Mouse (Mus musculus) embryonic facial prominence, embryonic 13.5 days (tissue): ENCODE measurements around the gene AI661453. TPM values are rescaled to one million over a fixed set of nuclear protein-coding genes. Genes with fewer than 3 reads are reported as not detected.
A peak's percentile ranks its signal among the peaks of the same experiment; 100 is the strongest.

ENCODE experiments used
- ATAC-seq: fragments of 200-750 bp; cut with Nextera tagmentation; 2 replicates; pipeline ENCODE4 v1.8.0; 2017; ENCODE audit warnings: low read depth; ENCODE audit not compliant: insufficient number of reproducible peaks, insufficient read depth, low FRiP score, low TSS enrichment
- H3K27ac ChIP-seq: fragments of 300-500 bp; sonication (generic); 2 replicates; pipeline ENCODE4 v1.5.1; 2015; ENCODE audit warnings: moderate library complexity, mild to moderate bottlenecking, inconsistent platforms
- H3K27me3 ChIP-seq: fragments of 300-500 bp; sonication (generic); 2 replicates; pipeline ENCODE4 v1.6.1; 2015; ENCODE audit warnings: mild to moderate bottlenecking, inconsistent platforms
- H3K36me3 ChIP-seq: fragments of 300-500 bp; sonication (generic); 2 replicates; pipeline ENCODE4 v1.6.1; 2015; ENCODE audit warnings: mild to moderate bottlenecking, inconsistent platforms
- H3K4me1 ChIP-seq: fragments of 300-500 bp; sonication (generic); 2 replicates; pipeline ENCODE4 v1.6.1; 2015; ENCODE audit warnings: inconsistent platforms
- H3K4me2 ChIP-seq: fragments of 300-500 bp; sonication (generic); 2 replicates; pipeline ENCODE4 v1.6.1; 2015; ENCODE audit warnings: moderate library complexity, mild to moderate bottlenecking, inconsistent platforms
- H3K4me3 ChIP-seq: fragments of 300-500 bp; sonication (generic); 2 replicates; pipeline ENCODE4 v1.5.1; 2015; ENCODE audit warnings: mild to moderate bottlenecking, inconsistent platforms
- H3K9ac ChIP-seq: fragments of 300-500 bp; sonication (generic); 2 replicates; pipeline ENCODE4 v1.6.1; 2015; ENCODE audit warnings: mild to moderate bottlenecking, inconsistent platforms
- H3K9me3 ChIP-seq: fragments of 300-500 bp; sonication (generic); 2 replicates; pipeline ENCODE4 v1.6.1; 2016; ENCODE audit warnings: inconsistent platforms
- WGBS: fragments of 180-500 bp; shearing (Covaris S2); methylation state at CpG from one replicate; pipeline ENCODE4 v1.1.7; 2015; ENCODE audit warnings: mixed read lengths; 5-methylcytosine and 5-hydroxymethylcytosine counted together
- polyA plus RNA-seq: library from polyadenylated mRNA; unstranded; fragments of >200 nt; fragmentation: Nextera tagmentation; extraction: Ambion mirVana; gene quantifications from 2 replicates; pipeline ENCODE4 v1.2.1, GENCODE M21; 2015

The AI661453 gene
- polyA plus RNA-seq, 1 experiment from 2014 or later = 2.0 TPM

DNA sequence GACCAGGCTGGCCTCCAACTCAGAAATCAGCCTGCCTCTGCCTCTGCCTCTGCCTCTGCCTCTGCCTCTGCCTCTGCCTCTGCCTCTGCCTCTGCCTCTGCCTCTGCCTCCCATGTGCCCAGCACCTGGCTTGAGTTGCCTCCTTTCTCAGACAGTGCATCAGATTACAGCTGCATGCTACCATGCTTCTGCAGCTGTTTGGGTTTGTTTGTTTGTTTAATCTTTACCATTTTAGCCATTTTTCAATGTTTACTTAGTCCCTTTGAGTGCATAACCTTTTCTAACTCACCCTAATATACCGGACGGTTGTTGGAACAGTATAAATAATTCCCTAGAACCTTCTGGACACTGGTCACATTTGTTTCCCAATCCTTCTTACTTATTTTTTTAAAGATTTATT is 22.5 kb downstream of the AI661453 start:
- Histone ChIP-seq H3K27ac (no peak overlapping the region), H3K4me3 (no peak overlapping the region), H3K36me3 (no peaks in the 10 kb centered on the region), H3K9ac (no peak overlapping the region), H3K4me2 (no peak overlapping the region), H3K27me3 (no peaks in the 10 kb centered on the region), H3K9me3 (no peaks in the 10 kb centered on the region), H3K4me1 (peaks cover 14% of the 10 kb centered on the region)
- no peak for ATAC-seq
- WGBS = 88% methylated on average over 2 of the region's 2 CpGs

DNA sequence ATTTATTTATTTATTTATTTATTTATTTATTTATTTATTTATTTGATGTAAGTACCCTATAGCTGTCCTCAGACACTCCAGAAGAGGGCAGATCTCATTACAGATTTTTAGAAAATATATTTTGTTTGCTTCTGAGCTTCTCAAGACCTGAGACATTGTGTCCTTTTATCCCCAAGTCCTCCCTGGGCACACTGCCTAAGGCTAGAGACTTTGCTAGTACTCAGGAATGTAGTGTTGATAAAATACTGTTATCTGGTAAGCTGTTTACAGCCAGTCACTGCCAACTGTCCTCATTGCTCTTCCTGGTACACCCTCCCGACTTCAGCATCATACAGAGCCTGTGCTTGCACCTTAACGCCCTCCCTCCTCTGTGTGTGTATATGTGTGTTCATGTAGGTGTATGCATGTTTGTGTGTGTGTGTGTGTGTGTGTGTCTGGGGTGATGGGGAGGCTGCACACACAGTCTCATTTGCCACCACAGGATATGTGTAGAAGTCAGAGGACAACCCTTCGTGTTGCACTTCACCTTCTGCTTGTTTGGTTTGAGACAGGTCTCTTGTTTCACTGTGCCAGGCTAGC is 23.0 kb downstream of the AI661453 start:
- ATAC-seq = no peak
- H3K4me1 ChIP-seq = peaks cover 9% of the 10 kb centered on the region
- WGBS = 74% methylated on average over 3 of the region's 3 CpGs

DNA sequence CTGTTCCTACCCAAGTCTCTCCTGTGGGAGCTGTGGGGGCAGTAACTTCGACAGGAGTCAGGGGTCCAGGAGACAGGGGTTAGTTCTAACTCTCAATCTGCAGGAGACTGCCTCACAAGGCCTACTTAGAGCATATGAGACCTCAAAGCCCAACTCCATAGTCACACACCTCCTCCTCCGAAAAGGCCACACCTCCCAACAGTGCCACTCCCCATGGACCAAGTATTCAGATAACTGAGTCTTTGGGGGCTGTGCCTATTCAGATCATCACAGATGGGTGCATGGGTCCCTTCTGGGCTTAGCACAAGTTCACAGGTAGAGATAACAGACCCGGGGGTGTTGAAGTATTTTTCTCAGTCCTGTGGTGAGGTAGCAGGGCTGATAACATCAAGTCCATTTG is 25.3 kb downstream of the AI661453 start:
- H3K27ac ChIP-seq = no peak overlapping the region
- H3K9me3 ChIP-seq = no peaks in the 10 kb centered on the region
- peaks cover 1% of the 10 kb centered on the region for H3K27me3 ChIP-seq
- H3K4me2 ChIP-seq = no peak overlapping the region
- no peak overlapping the region for H3K4me3 ChIP-seq
- H3K9ac ChIP-seq = no peak overlapping the region
- no peak for ATAC-seq
- peaks cover 20% of the 10 kb centered on the region for H3K4me1 ChIP-seq
- 79% methylated on average over 3 of the region's 3 CpGs for whole genome bisulfite sequencing
- no peaks in the 10 kb centered on the region for H3K36me3 ChIP-seq

More for the DNA sequence above, 23.0 kb downstream of the AI661453 start:
- no peak overlapping the region for H3K27ac ChIP-seq
- H3K36me3 ChIP-seq = no peaks in the 10 kb centered on the region
- H3K4me2 ChIP-seq = no peak overlapping the region
- H3K9me3 ChIP-seq = no peaks in the 10 kb centered on the region
- no peaks in the 10 kb centered on the region for H3K27me3 ChIP-seq
- no peak overlapping the region for H3K4me3 ChIP-seq
- H3K9ac ChIP-seq = no peak overlapping the region

- no peak overlapping the region for H3K4me3 ChIP-seq
- H3K4me1 ChIP-seq = peaks cover 20% of the 10 kb centered on the region
- no peak overlapping the region for H3K4me2 ChIP-seq
- H3K27ac ChIP-seq = no peak overlapping the region
- no peaks in the 10 kb centered on the region for H3K36me3 ChIP-seq
- ATAC-seq = no peak
- no peak overlapping the region for H3K9ac ChIP-seq
- WGBS = 80% methylated on average over 7 of the region's 7 CpGs
- H3K9me3 ChIP-seq = no peaks in the 10 kb centered on the region
- peaks cover 6% of the 10 kb centered on the region for H3K27me3 ChIP-seq
These were observed 25.8 kb downstream of the AI661453 start for GRCm38 (mm10) chr17:47462209-47462608.

DNA sequence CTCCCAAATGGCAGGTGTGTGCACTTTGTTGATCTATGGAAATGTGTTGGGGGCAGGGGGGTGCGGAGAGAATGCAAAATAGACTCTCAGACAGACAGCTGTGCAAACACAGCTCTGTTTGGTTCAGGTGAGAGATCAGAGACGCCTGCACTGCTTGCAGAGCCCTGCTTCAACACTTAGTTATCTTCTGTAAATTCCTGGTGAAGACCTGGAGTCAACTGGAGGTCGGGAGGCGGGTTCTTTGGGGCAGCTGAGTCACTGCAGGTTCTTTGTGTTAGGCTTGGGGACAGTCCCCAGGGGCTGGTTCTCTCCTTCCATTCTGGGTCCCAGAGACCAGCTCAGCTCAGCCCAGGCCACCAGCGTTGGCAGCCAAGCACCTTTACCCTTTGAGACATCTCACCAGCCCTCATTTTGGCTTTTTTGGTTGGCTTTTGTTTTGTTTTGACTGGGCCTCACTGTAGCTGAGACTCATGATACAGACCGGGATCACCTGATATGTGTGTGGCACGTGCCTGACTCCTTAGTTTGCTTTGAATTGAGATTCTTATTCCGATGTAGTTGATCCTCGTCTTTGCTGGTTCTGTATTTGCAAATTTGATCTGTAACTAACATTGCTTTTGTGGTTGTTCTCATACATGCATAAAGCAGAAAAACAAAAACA is 26.4 kb downstream of the AI661453 start:
- Histone ChIP-seq H3K36me3 (no peaks in the 10 kb centered on the region), H3K27ac (no peak overlapping the region), H3K27me3 (peaks cover 13% of the 10 kb centered on the region), H3K4me1 (peaks cover 21% of the 10 kb centered on the region), H3K4me2 (no peak overlapping the region), H3K9me3 (no peaks in the 10 kb centered on the region), H3K9ac (no peak overlapping the region), H3K4me3 (no peak overlapping the region)
- no peak for ATAC-seq
- 50% methylated on average over 9 of the region's 9 CpGs for WGBS

DNA sequence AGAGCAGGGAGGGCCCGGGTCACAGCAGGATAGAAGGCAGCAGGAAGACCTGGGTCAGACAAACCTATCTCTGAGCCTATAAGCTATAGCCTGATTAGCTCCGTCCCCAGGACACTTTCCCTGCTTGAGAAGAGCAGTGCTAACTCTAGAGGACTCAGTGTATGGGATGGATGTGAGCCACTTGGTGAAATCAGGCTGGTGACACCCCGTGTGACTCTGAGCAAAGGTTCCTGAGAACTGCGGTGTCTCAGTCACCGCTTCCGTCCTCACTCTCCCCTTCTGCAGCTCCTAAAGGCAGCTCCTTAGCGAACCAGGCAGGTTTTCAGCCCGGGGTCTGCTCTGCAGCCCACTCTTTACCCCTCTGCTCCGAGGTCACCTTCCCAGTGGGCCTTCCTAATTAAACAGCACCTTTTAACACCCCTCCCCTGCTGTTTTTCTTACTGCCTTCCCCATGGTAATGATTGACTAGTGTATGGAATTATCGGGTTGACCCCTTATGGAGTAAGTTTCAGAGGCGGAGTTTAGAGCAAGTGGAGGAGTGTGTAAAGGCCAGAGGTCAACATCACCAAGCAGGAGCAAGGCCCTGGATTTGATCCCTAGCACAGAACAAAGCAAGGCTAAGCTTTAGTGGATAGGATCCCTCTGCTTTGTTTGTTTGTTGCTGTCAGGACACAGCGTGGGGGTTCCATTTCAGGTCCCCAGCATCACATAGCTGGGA is 28.0 kb downstream of the AI661453 start:
- Histone ChIP-seq H3K9me3 (no peaks in the 10 kb centered on the region), H3K9ac (no peak overlapping the region), H3K4me3 (no peak overlapping the region), H3K27ac (no peak overlapping the region), H3K36me3 (no peaks in the 10 kb centered on the region), H3K4me2 (no peak overlapping the region), H3K27me3 (peaks cover 28% of the 10 kb centered on the region), H3K4me1 (peaks cover 32% of the 10 kb centered on the region)
- ATAC-seq = no peak
- WGBS = 57% methylated on average over 12 of the region's 12 CpGs

DNA sequence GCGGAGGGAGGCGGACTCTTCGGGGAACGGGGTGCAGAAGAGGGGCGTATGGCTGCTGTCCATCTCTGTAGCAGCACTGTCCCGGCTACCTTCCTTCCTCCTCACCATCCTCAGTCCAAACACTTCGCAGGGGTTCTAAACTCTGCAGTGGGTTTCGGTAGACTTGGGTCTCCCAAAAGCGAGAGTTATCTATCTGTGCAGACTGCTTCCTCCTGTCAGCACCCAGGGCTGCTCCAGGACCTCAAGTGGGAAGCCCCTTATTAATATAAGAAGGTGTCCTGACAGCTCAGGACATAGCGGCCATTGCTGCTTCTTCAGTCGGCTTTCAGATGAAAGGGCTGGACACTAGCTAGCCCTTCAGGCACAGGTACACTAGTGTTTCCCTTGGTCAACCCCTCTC is 28.6 kb downstream of the AI661453 start:
- Histone ChIP-seq H3K9me3 (no peaks in the 10 kb centered on the region), H3K4me1 (peaks cover 32% of the 10 kb centered on the region), H3K36me3 (no peaks in the 10 kb centered on the region), H3K4me3 (no peak overlapping the region), H3K27me3 (peaks cover 33% of the 10 kb centered on the region), H3K27ac (no peak overlapping the region), H3K4me2 (no peak overlapping the region), H3K9ac (0 out of 2 replicates have a peak overlapping the region, but pooled peaks have one; percentile 16)
- ATAC-seq = no peak
- 80% methylated on average over 11 of the region's 11 CpGs for WGBS

- Histone ChIP-seq H3K4me2 (peak overlapping the region; percentile 41), H3K9me3 (no peaks in the 10 kb centered on the region), H3K27me3 (peaks cover 33% of the 10 kb centered on the region), H3K4me3 (0 out of 2 replicates have a peak overlapping the region, but pooled peaks have one; percentile 3), H3K36me3 (no peaks in the 10 kb centered on the region), H3K9ac (peak overlapping the region; percentile 46), H3K4me1 (peaks cover 44% of the 10 kb centered on the region), H3K27ac (no peak overlapping the region)
- WGBS = 22% methylated on average over 9 of the region's 9 CpGs
- no peak for ATAC-seq
These were observed 29.9 kb downstream of the AI661453 start for GRCm38 (mm10) chr17:47466284-47466683.

- Histone ChIP-seq H3K27me3 (peaks cover 33% of the 10 kb centered on the region), H3K4me2 (peak overlapping the region; percentile 48; the same call in 1 of the 2 replicates), H3K4me3 (no peak overlapping the region), H3K27ac (no peak overlapping the region), H3K9me3 (no peaks in the 10 kb centered on the region), H3K36me3 (no peaks in the 10 kb centered on the region), H3K9ac (no peak overlapping the region), H3K4me1 (peaks cover 44% of the 10 kb centered on the region)
- 65% methylated on average over 11 of the region's 11 CpGs for WGBS
- ATAC-seq = no peak
These were observed 31.2 kb downstream of the AI661453 start for GRCm38 (mm10) chr17:47467659-47468058.

- Histone ChIP-seq H3K9me3 (no peaks in the 10 kb centered on the region), H3K36me3 (no peaks in the 10 kb centered on the region), H3K4me1 (peaks cover 46% of the 10 kb centered on the region), H3K9ac (peak overlapping the region; percentile 44; the same call in 1 of the 2 replicates), H3K27me3 (peaks cover 33% of the 10 kb centered on the region), H3K4me2 (peak overlapping the region; percentile 48), H3K27ac (no peak overlapping the region), H3K4me3 (peak overlapping the region; percentile 34)
- ATAC-seq = no peak
- 19% methylated on average over 14 of the region's 14 CpGs for WGBS
These were observed 31.6 kb downstream of the AI661453 start for GRCm38 (mm10) chr17:47468063-47468462.

DNA sequence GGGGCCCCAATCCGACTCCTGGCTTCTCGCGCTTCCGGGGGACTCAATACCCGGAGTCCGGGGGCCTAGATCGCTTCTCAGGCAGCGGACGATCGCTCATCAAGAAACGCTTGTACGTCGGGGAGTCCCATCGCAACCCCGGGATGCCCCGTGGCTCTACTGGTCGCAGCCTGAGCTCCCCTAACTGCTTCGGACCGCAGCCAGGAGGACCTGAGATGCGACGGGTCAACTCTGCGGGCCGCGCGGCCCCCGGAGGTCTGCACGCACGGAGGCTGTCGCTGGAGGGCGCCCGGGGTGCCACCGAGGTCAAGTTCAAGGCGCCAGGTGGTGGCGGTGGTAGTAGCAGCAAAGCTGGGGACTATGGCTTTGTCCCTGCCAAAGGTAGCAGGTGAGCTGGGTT is 32.1 kb downstream of the AI661453 start:
- Histone ChIP-seq H3K4me1 (peaks cover 48% of the 10 kb centered on the region), H3K27ac (no peak overlapping the region), H3K36me3 (no peaks in the 10 kb centered on the region), H3K9me3 (no peaks in the 10 kb centered on the region), H3K4me2 (peak overlapping the region; percentile 48), H3K9ac (peak overlapping the region; percentile 44; the same call in 1 of the 2 replicates), H3K4me3 (peak overlapping the region; percentile 34), H3K27me3 (peaks cover 33% of the 10 kb centered on the region)
- ATAC-seq = no peak
- 13% methylated on average over 34 of the region's 34 CpGs for WGBS
